Mouse (Mus musculus): ENCODE data around the gene Psmb11.

DNA sequence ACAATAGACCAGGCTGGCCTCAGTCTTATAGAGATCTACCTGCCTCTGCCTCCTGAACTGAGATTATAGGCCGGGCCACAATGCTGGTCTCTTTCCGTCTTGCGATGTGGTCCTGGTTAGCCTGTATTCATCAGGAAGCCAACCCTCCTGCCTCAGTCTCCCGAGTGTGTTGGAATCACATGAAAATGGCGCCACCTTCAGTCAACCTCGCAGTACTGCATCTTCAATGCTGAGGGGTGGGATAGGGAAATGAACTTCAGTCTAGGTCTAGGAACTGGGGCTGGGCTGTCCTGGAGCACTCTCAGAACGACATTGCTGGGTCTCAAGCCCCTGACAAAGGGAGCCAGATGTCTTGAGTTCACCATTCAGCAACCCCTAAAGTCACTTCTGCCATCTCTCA lies 24.1 kb upstream of the Psmb11 start:
- TF ChIP-seq CTCF (IDR thresholded peaks at IDR 0.05; ENCODE audit: low read depth, low read length), result no peak
- no peak for TF ChIP-seq GATA1 (IDR thresholded peaks at IDR 0.05; ENCODE audit: borderline replicate concordance, low read length)
- TF ChIP-seq TAL1 (conservative IDR thresholded peaks at IDR 0.05; ENCODE audit: low read depth, low read length), result no peak
